Mouse (Mus musculus): ENCODE data around the gene Slc35f5.

- TF ChIP-seq CTCF (IDR thresholded peaks at IDR 0.05; ENCODE audit: insufficient read depth, low read length) (no peak), POLR2A (IDR thresholded peaks at IDR 0.05; ENCODE audit: borderline replicate concordance, extremely low read depth, low read depth, low read length) (no peak)
Observed at GRCm38 (mm10) chr1:125603620-125604019, 43.2 kb downstream of the Slc35f5 start.

Data from lung, adult 2 months (tissue).